Mouse (Mus musculus) lung, embryonic 14.5 days (tissue): Measurements from ENCODE around the gene Acrbp. TPM values are rescaled to one million over a fixed set of nuclear protein-coding genes. Genes with fewer than 3 reads are reported as not detected.

Experiments used
- ATAC-seq: fragments of 200-750 bp; cut with Nextera tagmentation; 2 replicates; pipeline ENCODE4 v1.8.0; 2017; ENCODE audit warnings: mild to moderate bottlenecking, moderate TSS enrichment, moderate library complexity; ENCODE audit not compliant: insufficient read depth
- DNase-seq: peaks from one replicate; pipeline ENCODE4 v3.0.0-alpha.2; 2015
- H3K27ac ChIP-seq: fragments of 300-500 bp; sonication (generic); 2 replicates; pipeline ENCODE4 v1.5.1; 2014; ENCODE audit warnings: low read depth, mild to moderate bottlenecking, moderate library complexity
- H3K27me3 ChIP-seq: fragments of 300-500 bp; sonication (generic); 2 replicates; pipeline ENCODE4 v1.6.1; 2014; ENCODE audit warnings: low read length, control low read depth; ENCODE audit not compliant: insufficient read depth
- H3K36me3 ChIP-seq: fragments of 300-500 bp; sonication (generic); 2 replicates; pipeline ENCODE4 v1.6.1; 2014; ENCODE audit warnings: control low read depth; ENCODE audit not compliant: insufficient read depth
- H3K4me1 ChIP-seq: fragments of 300-500 bp; sonication (generic); 2 replicates; pipeline ENCODE4 v1.6.1; 2014; ENCODE audit warnings: antibody characterized with exemption, control low read depth; ENCODE audit not compliant: insufficient read depth
- H3K4me2 ChIP-seq: fragments of 300-500 bp; sonication (generic); 2 replicates; pipeline ENCODE4 v1.6.1; 2014; ENCODE audit warnings: mild to moderate bottlenecking
- H3K4me3 ChIP-seq: fragments of 300-500 bp; sonication (generic); 2 replicates; pipeline ENCODE4 v1.5.1; 2014; ENCODE audit warnings: low read depth, low read length
- H3K9ac ChIP-seq: fragments of 300-500 bp; sonication (generic); 2 replicates; pipeline ENCODE4 v1.6.1; 2014
- H3K9me3 ChIP-seq: fragments of 300-500 bp; sonication (generic); 2 replicates; pipeline ENCODE4 v1.6.1; 2016; ENCODE audit warnings: low read depth, low read length, control low read depth
- CTCF ChIP-seq: IDR thresholded peaks from 2 replicates; pipeline ENCODE4 v1.5.1; 2016; ENCODE audit warnings: antibody characterized with exemption, low read depth
- WGBS: fragments of 180-500 bp; shearing (Covaris S2); extraction: QIAGEN DNeasy Blood & Tissue Kit; methylation state at CpG from one replicate; pipeline ENCODE4 v1.1.7; 2014; 5-methylcytosine and 5-hydroxymethylcytosine counted together
- microRNA-seq: library from miRNA; unstranded; fragments of <30 nt; microRNA quantifications from one replicate; pipeline ENCODE4, GENCODE M21; 2016; ENCODE audit warnings: borderline number of aligned reads
- polyA plus RNA-seq: library from polyadenylated mRNA; unstranded; fragments of >200 nt; fragmentation: Nextera tagmentation; extraction: Ambion mirVana; gene quantifications from 2 replicates; pipeline ENCODE4 v1.2.1, GENCODE M21; 2014

Acrbp gene
- polyA plus RNA-seq, 1 experiment from 2014 or later = 13.6 TPM

- WGBS = 44% methylated on average over 3 of the region's 3 CpGs
- no peak for ATAC-seq
- Histone ChIP-seq H3K4me3 (peak overlapping the region; percentile 93), H3K36me3 (peaks cover 59% of the 10 kb centered on the region), H3K27me3 (no peaks in the 10 kb centered on the region), H3K9me3 (no peaks in the 10 kb centered on the region), H3K4me2 (peak overlapping the region; percentile 96), H3K27ac (no peak overlapping the region; the same call in 1 of the 2 replicates), H3K9ac (peak overlapping the region; percentile 86), H3K4me1 (peaks cover 29% of the 10 kb centered on the region)
- DNase-seq = no peak
- no peak for TF ChIP-seq CTCF
Observed at GRCm38 (mm10) chr6:125098513-125098912, 49.0 kb downstream of the Acrbp start.

GRCm38 (mm10) chr6:125099421-125099971, 50.0 kb downstream of the Acrbp start:
- Histone ChIP-seq H3K9ac (peak overlapping the region; percentile 47), H3K27me3 (no peaks in the 10 kb centered on the region), H3K4me1 (peaks cover 29% of the 10 kb centered on the region), H3K4me2 (peak overlapping the region; percentile 96), H3K36me3 (peaks cover 69% of the 10 kb centered on the region), H3K9me3 (no peaks in the 10 kb centered on the region), H3K27ac (peak overlapping the region; percentile 42), H3K4me3 (peak overlapping the region; percentile 93)
- WGBS = 30% methylated on average over 5 of the region's 5 CpGs
- ATAC-seq (no peak), DNase-seq (peak; percentile 32)
- no peak for TF ChIP-seq CTCF

DNA sequence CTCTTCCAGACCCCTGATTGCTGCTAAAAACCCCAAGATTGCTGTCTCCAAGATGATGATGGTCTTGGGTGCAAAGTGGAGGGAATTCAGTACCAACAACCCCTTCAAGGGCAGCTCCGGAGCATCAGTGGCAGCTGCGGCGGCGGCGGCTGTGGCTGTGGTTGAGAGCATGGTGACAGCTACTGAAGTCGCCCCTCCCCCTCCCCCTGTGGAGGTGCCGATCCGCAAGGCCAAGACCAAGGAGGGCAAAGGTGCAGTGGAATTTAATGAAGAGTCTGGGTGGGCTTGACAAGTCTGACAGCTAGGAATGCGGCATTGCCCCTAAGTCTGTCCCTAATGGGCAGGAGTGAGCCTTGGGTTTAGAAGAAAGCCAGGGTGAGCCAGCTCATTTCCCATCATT, 52.0 kb downstream of the Acrbp start:
- ATAC-seq = no peak
- Histone ChIP-seq H3K4me3 (no peak overlapping the region), H3K9ac (no peak overlapping the region; the same call in 1 of the 2 replicates), H3K36me3 (peaks cover 88% of the 10 kb centered on the region), H3K27ac (no peak overlapping the region), H3K4me1 (peaks cover 29% of the 10 kb centered on the region), H3K4me2 (no peak overlapping the region), H3K9me3 (no peaks in the 10 kb centered on the region), H3K27me3 (no peaks in the 10 kb centered on the region)
- DNase-seq = no peak
- no peak for TF ChIP-seq CTCF
- 42% methylated on average over 9 of the region's 9 CpGs for WGBS

DNA sequence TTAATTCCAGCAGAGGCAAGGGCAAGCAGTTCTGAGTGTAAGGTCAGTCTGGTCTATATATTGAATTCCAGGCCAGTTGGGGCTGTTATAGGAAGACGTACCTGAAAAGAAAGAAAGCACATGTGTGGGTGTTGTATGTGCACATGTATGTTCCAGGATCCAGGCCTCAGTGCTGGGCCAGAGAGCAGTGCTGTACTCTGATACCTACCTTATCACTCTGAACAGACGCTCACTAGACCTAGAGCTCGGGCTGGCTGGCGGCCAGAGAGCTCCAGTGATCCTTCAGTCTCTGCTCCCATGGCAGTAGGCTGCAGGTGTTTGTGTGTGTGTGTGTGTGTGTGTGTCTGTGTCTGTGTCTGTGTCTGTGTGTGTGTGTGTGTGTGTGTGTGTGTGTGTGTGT, 54.7 kb downstream of the Acrbp start:
- no peak overlapping the region for H3K4me3 ChIP-seq
- H3K27me3 ChIP-seq = no peaks in the 10 kb centered on the region
- H3K4me2 ChIP-seq = no peak overlapping the region
- H3K36me3 ChIP-seq = peaks cover 99% of the 10 kb centered on the region
- no peak for DNase-seq
- H3K9me3 ChIP-seq = no peaks in the 10 kb centered on the region
- peaks cover 9% of the 10 kb centered on the region; the same call in 1 of the 2 replicates for H3K4me1 ChIP-seq
- no peak overlapping the region for H3K9ac ChIP-seq
- H3K27ac ChIP-seq = no peak overlapping the region
- 81% methylated on average over 4 of the region's 4 CpGs for WGBS
- no peak for TF ChIP-seq CTCF
- ATAC-seq = no peak

DNA sequence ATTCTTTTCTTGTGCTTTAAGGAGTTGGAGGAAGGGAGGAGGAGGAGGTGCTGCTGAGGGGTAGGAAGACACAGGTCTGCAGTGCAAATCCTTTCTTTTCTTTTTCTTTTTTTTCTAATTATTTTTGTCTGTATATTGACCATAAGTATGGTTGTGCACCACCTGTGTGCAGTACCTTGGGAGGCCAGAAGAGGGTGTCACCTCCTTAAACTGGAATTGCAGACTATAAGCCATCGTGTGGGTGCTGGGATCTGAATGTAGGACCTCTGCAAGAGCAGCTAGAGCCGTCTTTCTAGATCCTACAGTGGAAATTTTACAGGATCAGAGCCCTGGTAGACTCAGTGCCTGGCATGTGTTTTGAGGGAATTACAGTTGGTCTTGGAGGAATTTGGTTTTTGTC, 58.2 kb downstream of the Acrbp start:
- Histone ChIP-seq H3K4me3 (no peak overlapping the region), H3K9me3 (no peaks in the 10 kb centered on the region), H3K27me3 (no peaks in the 10 kb centered on the region), H3K4me1 (no peaks in the 10 kb centered on the region), H3K4me2 (no peak overlapping the region), H3K27ac (no peak overlapping the region), H3K36me3 (peaks cover 99% of the 10 kb centered on the region), H3K9ac (no peak overlapping the region)
- peak; percentile 45 for TF ChIP-seq CTCF
- 95% methylated on average over 2 of the region's 2 CpGs for WGBS
- peak; percentile 26 for DNase-seq
- ATAC-seq = no peak

- Histone ChIP-seq H3K9me3 (no peaks in the 10 kb centered on the region), H3K4me2 (no peak overlapping the region), H3K4me3 (no peak overlapping the region), H3K36me3 (peaks cover 99% of the 10 kb centered on the region), H3K27ac (no peak overlapping the region), H3K9ac (no peak overlapping the region), H3K4me1 (no peaks in the 10 kb centered on the region), H3K27me3 (no peaks in the 10 kb centered on the region)
- no peak for TF ChIP-seq CTCF
- no peak for ATAC-seq
- no peak for DNase-seq
- WGBS = 75% methylated on average over 14 of the region's 14 CpGs
Observed at GRCm38 (mm10) chr6:125109371-125109770, 59.9 kb downstream of the Acrbp start.

GRCm38 (mm10) chr6:125110927-125111326, 61.4 kb downstream of the Acrbp start:
- Histone ChIP-seq H3K4me3 (no peak overlapping the region), H3K9me3 (no peaks in the 10 kb centered on the region), H3K4me2 (no peak overlapping the region), H3K27ac (no peak overlapping the region), H3K9ac (no peak overlapping the region), H3K27me3 (no peaks in the 10 kb centered on the region), H3K4me1 (no peaks in the 10 kb centered on the region), H3K36me3 (peaks cover 98% of the 10 kb centered on the region)
- TF ChIP-seq CTCF = peak; percentile 62
- DNase-seq (peak; percentile 75), ATAC-seq (peak; percentile 31; the same call in 1 of the 2 replicates)
- WGBS = 90% methylated on average over 7 of the region's 7 CpGs

- no peak for TF ChIP-seq CTCF
- 86% methylated on average over 11 of the region's 11 CpGs for WGBS
- DNase-seq (no peak), ATAC-seq (no peak)
- no peaks in the 10 kb centered on the region for H3K9me3 ChIP-seq
- H3K27me3 ChIP-seq = no peaks in the 10 kb centered on the region
- no peak overlapping the region for H3K9ac ChIP-seq
- H3K36me3 ChIP-seq = peaks cover 98% of the 10 kb centered on the region
- H3K4me2 ChIP-seq = no peak overlapping the region
- no peaks in the 10 kb centered on the region for H3K4me1 ChIP-seq
- H3K4me3 ChIP-seq = no peak overlapping the region
- no peak overlapping the region for H3K27ac ChIP-seq
Observed at GRCm38 (mm10) chr6:125112553-125112952, 63.1 kb downstream of the Acrbp start.

Small RNA genes within 50 kb of the gene (microRNA-seq; reads per million reads assigned to microRNA genes)
- not detected for gene Mir7045

Other genes with a start within 250 kb of the Acrbp start
- gene Spsb2, start 241.0 kb upstream of the Acrbp start, polyA plus RNA-seq = 6.8 and 6.9 TPM in 2 replicates
- gene Tpi1, start 235.4 kb upstream of the Acrbp start, polyA plus RNA-seq = 701 and 718 TPM in 2 replicates
- 143 TPM in 2 replicates for gene Usp5, start 220.2 kb upstream of the Acrbp start, polyA plus RNA-seq
- gene Cdca3, start 220.1 kb upstream of the Acrbp start, polyA plus RNA-seq = 204 and 206 TPM in 2 replicates
- gene Gnb3, start 209.4 kb upstream of the Acrbp start, polyA plus RNA-seq = 0.24 and 0.68 TPM in 2 replicates
- 29.5 and 34.3 TPM in 2 replicates for gene P3h3, start 191.9 kb upstream of the Acrbp start, polyA plus RNA-seq
- 0.08 and 0.30 TPM in 2 replicates for gene Gpr162, start 185.7 kb upstream of the Acrbp start, polyA plus RNA-seq
- gene Cd4, start 161.5 kb upstream of the Acrbp start, polyA plus RNA-seq = 0.11 TPM in 1 of 2 replicates, not detected in the other
- 1.4 and 2.2 TPM in 2 replicates for gene Lag3, start 138.0 kb upstream of the Acrbp start, polyA plus RNA-seq
- gene Ptms, start 129.6 kb upstream of the Acrbp start, polyA plus RNA-seq = 377 and 442 TPM in 2 replicates
- 390 and 401 TPM in 2 replicates for gene Mlf2, start 118.3 kb upstream of the Acrbp start, polyA plus RNA-seq
- 147 and 155 TPM in 2 replicates for gene Cops7a, start 84.2 kb upstream of the Acrbp start, polyA plus RNA-seq
- 0.39 and 0.59 TPM in 2 replicates for gene Pianp, start 53.0 kb upstream of the Acrbp start, polyA plus RNA-seq
- gene Zfp384, start 40.5 kb upstream of the Acrbp start, polyA plus RNA-seq = 13.2 and 14.8 TPM in 2 replicates
- 97.9 and 101 TPM in 2 replicates for gene Ing4, start 9.9 kb upstream of the Acrbp start, polyA plus RNA-seq
- gene Lpar5, start 18.2 kb downstream of the Acrbp start, polyA plus RNA-seq = 0.31 and 0.49 TPM in 2 replicates
- gene Chd4, start 46.3 kb downstream of the Acrbp start, polyA plus RNA-seq = 82.5 and 92.4 TPM in 2 replicates
- gene Nop2, start 82.2 kb downstream of the Acrbp start, polyA plus RNA-seq = 58.5 and 70.6 TPM in 2 replicates
- 6.0 and 6.2 TPM in 2 replicates for gene Iffo1, start 95.6 kb downstream of the Acrbp start, polyA plus RNA-seq
- gene Gapdh, start 116.8 kb downstream of the Acrbp start, polyA plus RNA-seq = 1,954 TPM in 2 replicates
- gene Ncapd2, start 142.0 kb downstream of the Acrbp start, polyA plus RNA-seq = 151 and 167 TPM in 2 replicates
- 202 and 205 TPM in 2 replicates for gene Mrpl51, start 142.1 kb downstream of the Acrbp start, polyA plus RNA-seq
- gene Vamp1, start 165.9 kb downstream of the Acrbp start, polyA plus RNA-seq = 2.4 and 2.6 TPM in 2 replicates
- gene Tapbpl, start 182.2 kb downstream of the Acrbp start, polyA plus RNA-seq = 4.3 and 5.4 TPM in 2 replicates
- 1.9 and 2.0 TPM in 2 replicates for gene Cd27, start 187.3 kb downstream of the Acrbp start, polyA plus RNA-seq
- 0.24 and 0.32 TPM in 2 replicates for gene Tuba3a, start 236.4 kb downstream of the Acrbp start, polyA plus RNA-seq